Mouse (Mus musculus) gastrocnemius, adult 2 months (tissue): ENCODE measurements around the gene Ubxn1. TPM values are rescaled to one million over a fixed set of nuclear protein-coding genes. Genes with fewer than 3 reads are reported as not detected.
A peak's percentile ranks its signal among the peaks of the same experiment; 100 is the strongest.
"Not testable (repeated sequence)": the region's sequence is repeated elsewhere in the genome, so short reads cannot be mapped to it uniquely, and the experiment has no call there.

ENCODE experiments used
- DNase-seq: peaks from one replicate; pipeline ENCODE4 v3.0.0; 2022
- H3K27ac ChIP-seq: fragments of 200-600 bp; 2 replicates; pipeline ENCODE4 v1.8.1; 2022; ENCODE audit warnings: mild to moderate bottlenecking
- H3K4me3 ChIP-seq: fragments of 200-600 bp; 2 replicates; pipeline ENCODE4 v1.8.1; 2022; ENCODE audit warnings: mild to moderate bottlenecking, moderate library complexity
- CTCF ChIP-seq: fragments of 200-600 bp; IDR thresholded peaks from 2 replicates; pipeline ENCODE4 v1.8.1; 2022; ENCODE audit warnings: antibody characterized with exemption, mild to moderate bottlenecking, moderate library complexity
- intact Hi-C: fragments of 180-260 bp; cut with DNase I; formaldehyde crosslinking; loops from one replicate; pipeline ENCODE4 v1.15.1; 2025
- total RNA-seq, 2 experiments: library from RNA; stranded (reverse); gene quantifications; 2 replicates each; pipeline ENCODE4 v1.2.3; 2021

Ubxn1 gene
- total RNA-seq, 2 experiments from 2014 or later: 199 to 235 TPM

DNA sequence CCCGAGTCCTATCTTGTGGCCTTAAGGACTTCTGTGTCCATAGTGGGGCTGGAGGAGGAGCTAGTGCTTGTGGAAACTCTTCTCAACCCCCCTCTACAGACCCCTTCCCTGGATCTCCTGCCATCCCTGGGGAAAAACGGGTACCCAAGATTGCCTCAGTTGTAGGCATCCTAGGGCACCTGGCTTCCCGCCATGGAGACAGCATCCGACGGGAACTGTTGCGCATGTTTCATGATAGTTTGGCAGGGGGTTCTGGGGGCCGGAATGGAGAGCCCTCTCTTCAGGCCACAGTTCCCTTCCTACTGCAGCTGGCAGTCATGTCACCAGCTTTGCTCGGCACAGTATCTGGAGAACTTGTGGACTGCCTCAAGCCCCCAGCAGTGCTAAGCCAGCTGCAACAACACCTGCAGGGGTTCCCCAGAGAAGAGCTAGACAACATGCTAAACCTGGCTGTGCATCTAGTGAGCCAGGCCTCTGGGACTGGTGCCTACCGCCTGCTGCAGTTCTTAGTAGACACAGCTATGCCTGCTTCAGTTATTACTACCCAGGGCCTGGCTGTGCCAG, 24.2 kb downstream of the Ubxn1 start:
- TF ChIP-seq CTCF: no peak
- no peak overlapping the region for H3K27ac ChIP-seq
- DNase-seq: no peak
- intact Hi-C loops: no loop called here
- no peak overlapping the region for H3K4me3 ChIP-seq

DNA sequence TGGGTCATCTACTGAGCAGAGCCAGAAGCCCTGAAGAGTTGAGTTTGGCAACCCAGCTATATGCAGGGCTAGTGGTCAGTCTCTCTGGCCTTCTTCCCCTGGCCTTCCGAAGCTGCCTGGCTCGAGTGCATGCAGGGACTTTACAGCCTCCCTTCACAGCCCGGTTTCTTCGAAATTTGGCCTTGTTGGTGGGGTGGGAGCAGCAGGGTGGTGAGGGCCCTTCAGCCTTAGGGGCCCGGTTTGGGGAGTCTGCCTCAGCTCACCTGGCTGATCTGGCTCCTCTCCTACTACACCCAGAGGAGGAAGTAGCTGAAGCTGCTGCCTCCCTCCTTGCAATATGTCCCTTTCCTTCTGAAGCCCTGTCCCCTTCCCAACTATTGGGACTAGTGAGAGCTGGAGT, 24.9 kb downstream of the Ubxn1 start:
- intact Hi-C loops, H3K27ac ChIP-seq, DNase-seq, H3K4me3 ChIP-seq: not testable (repeated sequence)

DNA sequence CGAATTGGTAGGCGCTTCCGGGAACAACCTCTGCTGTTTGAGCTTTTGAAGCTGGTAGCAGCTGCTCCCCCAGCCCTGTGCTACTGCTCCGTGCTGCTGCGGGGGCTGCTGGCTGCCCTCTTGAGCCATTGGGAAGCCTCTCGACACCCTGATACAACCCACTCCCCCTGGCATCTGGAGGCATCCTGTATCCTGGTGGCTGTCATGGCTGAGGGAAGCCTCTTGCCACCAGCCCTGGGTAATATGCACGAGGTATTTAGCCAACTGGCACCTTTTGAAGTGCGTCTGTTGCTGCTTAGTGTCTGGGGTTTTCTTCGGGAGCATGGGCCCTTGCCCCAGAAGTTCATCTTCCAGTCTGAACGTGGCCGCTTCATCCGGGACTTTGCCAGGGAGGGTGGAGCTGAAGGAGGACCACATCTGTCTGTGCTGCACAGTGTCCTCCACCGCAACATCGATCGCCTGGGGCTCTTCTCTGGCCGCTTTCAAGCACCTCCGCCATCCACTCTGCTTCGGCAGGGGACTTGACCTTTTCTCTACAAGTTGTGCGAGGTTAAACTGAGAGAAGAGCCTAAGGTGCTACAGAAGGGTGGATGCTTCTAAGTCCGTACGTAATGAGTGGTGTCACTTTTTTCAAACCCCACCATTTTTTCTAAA, 26.0 kb downstream of the Ubxn1 start:
- intact Hi-C loops: not testable (repeated sequence)
- Histone ChIP-seq H3K27ac (peak overlapping the region; percentile 96), H3K4me3 (peak overlapping the region; percentile 91)
- peak; percentile 63 for DNase-seq

DNA sequence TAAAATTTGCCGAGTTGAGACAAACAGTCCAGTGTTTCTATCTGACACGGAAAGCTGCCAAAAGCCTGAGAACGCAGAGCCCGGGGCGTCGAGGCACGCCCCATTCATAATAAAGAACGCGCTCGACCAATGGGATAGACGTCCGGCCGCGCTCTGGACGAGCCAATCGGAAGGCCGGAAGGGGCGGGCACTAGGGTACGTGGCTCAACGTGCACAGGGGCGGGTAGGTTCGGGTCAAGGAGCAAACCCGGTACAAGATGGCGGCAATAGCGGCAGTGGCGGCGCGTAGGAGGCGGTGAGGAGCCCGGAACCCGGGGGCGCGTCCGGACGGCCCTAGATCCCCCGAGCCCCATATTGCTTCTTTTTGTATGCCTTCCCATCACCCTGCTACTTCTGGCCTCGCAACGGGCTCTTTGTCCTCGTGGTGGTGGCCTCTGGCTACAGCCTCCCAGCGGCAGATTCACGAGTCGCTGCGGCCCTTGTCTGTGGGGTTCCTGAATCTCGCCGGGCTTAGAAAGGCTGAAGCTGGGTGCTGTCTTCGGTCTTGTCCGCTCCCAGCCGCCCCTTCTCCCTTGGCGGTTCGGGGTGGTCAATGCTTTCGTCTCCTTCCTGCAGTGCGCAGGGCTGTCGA, 26.7 kb downstream of the Ubxn1 start, which contains the start of gene Ganab:
TSS of gene Ganab (plus strand) at position 207 of the 631 bp plus-strand sequence.
- peak; percentile 97 for DNase-seq
- TF ChIP-seq CTCF: peak; percentile 33; the same call in 1 of the 2 replicates
- peak within 1 kb of the TSS; percentile 91 for H3K4me3 ChIP-seq
- intact Hi-C loops: loop anchor here (2.0 kb wide), 2 partner anchors 21 to 27 kb away; partner anchors contain the start of gene Ubxn1
- peak within 1 kb of the TSS; percentile 96 for H3K27ac ChIP-seq

DNA sequence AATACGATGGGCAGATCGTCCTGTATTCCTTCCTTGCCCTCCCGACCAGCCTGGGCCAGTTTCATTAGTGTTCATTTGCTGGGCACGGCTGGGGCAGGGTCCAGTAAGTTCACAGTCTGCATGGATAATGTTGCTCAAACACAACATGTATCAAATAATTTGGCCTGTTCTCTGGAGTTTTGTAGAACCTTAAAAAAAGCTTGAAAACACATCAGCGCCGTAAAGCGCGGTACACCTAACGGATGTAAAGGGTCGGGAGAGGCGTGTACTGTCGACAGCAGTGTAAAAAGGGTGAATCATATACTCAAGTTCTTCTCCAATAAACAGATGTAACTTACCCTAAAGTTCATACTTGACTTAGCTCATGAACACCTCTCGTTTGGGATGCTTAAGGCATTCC, 27.3 kb downstream of the Ubxn1 start:
- intact Hi-C loops: loop anchor here (2.0 kb wide), 2 partner anchors 20 to 28 kb away; partner anchors contain the start of gene Ubxn1
- DNase-seq: no peak
- no peak for TF ChIP-seq CTCF
- H3K4me3 ChIP-seq: peak overlapping the region; percentile 91
- H3K27ac ChIP-seq: peak overlapping the region; percentile 96

DNA sequence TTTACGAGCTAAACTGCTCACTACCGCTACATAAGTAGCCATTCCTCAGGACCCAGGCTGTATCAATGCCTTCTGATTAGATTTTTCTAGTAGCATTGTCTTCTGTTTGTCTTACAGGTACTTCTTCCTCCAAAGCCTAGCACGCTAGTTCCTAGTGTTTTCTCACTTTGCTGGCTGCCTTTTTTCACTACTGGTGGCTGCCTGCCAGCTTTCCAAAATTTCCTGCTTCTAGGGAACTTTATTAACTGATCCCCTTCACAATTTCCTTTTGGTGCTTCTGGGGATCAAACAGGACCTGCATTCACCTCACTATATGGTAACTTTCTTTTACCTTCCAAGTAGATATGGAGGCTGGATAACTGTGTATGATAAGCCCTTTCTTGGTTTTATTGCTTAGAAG, 27.8 kb downstream of the Ubxn1 start:
- H3K4me3 ChIP-seq: peak overlapping the region; percentile 91
- no peak for TF ChIP-seq CTCF
- DNase-seq: no peak
- intact Hi-C loops: loop anchor here (2.0 kb wide), 2 partner anchors 20 to 28 kb away; partner anchors contain the start of gene Ubxn1
- H3K27ac ChIP-seq: peak overlapping the region; percentile 96; the same call in 1 of the 2 replicates

DNA sequence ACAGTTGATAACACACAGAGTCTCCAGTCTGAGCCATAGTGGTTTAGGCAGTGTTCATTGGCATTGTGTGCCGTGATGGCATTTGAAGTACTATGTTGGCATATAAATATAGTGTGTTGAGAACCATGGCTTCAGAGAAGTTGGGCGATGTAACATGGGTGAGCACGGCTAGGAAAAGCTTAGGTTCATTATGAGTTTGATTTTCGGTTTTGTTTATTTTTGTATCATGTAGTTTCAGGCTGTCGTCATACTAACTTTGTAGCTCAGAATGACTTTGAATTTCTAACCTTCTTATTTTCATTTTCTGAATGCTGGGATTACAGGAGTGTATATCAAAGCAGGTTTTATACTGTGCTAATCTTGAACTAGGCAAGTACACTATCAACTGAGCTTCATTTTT, 32.1 kb downstream of the Ubxn1 start:
- no peak for TF ChIP-seq CTCF
- intact Hi-C loops: no loop called here
- DNase-seq: no peak
- Histone ChIP-seq H3K4me3 (no peak overlapping the region), H3K27ac (no peak overlapping the region)

DNA sequence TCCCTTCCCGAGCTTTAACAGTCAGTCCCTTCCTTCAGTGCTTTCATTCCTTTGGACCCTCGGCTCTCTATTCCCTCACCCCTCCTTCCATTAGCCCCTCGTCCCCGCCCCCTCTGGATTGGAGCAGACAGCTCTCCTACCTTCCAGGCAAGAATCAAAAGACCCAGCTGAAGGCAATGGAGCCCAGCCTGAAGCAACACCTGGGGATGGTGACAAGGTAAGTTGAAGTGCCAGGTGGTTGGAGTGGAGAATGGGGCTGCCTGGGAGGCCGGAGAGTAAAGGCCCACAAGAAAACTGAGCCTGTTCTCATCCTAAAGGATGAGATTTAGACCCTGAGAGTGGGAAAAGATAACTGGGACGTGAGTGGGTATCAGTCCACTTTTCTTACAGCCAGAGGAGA, 37.2 kb downstream of the Ubxn1 start:
- intact Hi-C loops: no loop called here
- H3K4me3 ChIP-seq: no peak overlapping the region
- no peak for DNase-seq
- TF ChIP-seq CTCF: no peak
- H3K27ac ChIP-seq: no peak overlapping the region

DNA sequence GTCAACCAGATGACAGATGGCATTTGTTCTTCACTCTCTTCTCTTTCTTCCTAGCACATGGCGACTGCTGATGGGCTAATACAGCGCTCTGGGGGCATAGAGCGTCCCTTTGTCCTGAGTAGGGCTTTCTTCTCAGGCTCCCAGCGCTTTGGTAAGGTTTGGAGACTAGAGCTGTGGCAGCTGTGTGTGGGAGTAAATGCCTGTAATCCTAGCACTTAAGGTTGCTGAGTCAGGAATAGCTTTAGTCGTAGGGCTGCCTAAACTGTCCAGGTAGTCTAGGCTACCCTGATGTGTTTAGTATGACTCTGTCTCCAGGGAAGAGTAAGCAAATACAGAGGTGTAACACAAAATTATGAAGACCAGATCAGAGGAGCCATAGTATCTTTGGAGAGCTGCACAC, 40.5 kb downstream of the Ubxn1 start:
- H3K27ac ChIP-seq: no peak overlapping the region
- intact Hi-C loops: no loop called here
- TF ChIP-seq CTCF: no peak

DNA sequence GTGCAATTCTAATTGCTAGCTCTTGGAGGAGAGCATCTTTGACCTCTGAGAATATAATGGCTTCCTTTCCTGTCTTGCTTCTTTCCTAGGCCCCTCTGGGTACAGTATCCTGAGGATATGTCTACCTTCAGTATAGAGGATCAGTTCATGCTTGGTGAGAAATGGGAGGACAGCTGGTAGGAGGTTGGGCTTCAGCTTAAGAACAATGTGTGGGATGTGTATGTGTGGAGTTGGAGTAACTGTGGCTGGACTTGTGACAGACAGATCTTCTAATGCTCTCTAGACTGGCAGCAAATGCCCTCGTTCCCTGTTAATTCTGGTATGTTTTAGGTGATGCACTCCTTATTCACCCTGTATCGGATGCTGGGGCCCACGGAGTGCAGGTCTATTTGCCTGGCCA, 42.9 kb downstream of the Ubxn1 start:
- no peak overlapping the region for H3K4me3 ChIP-seq
- H3K27ac ChIP-seq: no peak overlapping the region
- no peak for TF ChIP-seq CTCF
- DNase-seq: no peak
- intact Hi-C loops: no loop called here

More for the DNA sequence above, 40.5 kb downstream of the Ubxn1 start:
- DNase-seq: no peak
- H3K4me3 ChIP-seq: no peak overlapping the region

DNA sequence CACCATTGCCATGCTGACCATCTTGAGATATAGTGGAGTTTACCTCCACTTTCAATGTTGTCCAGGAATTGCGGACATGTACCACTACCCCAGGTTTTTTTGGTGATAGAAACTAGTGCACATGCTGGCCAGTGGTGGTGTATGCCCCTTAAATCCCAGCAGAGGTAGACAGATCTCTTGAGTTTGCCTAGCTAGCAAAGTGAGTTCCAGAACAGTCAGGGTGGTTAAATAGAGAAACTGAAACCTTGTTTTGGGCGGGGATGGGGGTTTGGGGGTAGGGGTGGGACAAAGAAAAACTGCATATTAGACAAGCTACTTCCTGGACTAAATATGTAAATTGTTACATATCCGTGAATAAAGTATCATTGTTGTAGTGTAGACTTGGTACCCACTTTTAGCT, 47.7 kb downstream of the Ubxn1 start:
- TF ChIP-seq CTCF: no peak
- Histone ChIP-seq H3K27ac (no peak overlapping the region), H3K4me3 (no peak overlapping the region)
- DNase-seq: no peak
- intact Hi-C loops: loop anchor here (2.0 kb wide), 1 partner anchor 20 kb away; the partner anchor contains the start of gene Ganab

DNA sequence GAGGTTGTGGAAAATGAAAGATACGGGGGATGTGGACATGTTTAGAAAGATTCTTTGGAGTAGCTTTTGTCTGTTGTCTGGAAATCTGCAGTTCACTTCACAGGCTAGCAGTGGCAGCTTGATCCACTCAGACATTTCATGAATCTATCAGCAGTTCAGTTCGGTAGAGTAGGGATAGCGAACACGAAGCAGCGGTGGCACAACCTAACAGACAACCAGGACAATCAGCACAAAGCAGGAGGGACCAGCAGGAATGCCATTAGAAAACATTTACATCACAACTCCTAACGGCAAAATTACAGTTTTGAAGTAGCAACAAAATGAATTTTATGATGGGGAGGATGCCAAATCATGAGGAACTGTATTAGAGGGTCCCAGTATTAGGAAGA, 48.4 kb downstream of the Ubxn1 start:
- DNase-seq: no peak
- Histone ChIP-seq H3K4me3 (peak overlapping the region; percentile 83), H3K27ac (peak overlapping the region; percentile 96)
- intact Hi-C loops: loop anchor here (2.0 kb wide), 2 partner anchors 21 to 47 kb away; partner anchors contain the start of genes Eef1g and Ganab
- no peak for TF ChIP-seq CTCF

DNA sequence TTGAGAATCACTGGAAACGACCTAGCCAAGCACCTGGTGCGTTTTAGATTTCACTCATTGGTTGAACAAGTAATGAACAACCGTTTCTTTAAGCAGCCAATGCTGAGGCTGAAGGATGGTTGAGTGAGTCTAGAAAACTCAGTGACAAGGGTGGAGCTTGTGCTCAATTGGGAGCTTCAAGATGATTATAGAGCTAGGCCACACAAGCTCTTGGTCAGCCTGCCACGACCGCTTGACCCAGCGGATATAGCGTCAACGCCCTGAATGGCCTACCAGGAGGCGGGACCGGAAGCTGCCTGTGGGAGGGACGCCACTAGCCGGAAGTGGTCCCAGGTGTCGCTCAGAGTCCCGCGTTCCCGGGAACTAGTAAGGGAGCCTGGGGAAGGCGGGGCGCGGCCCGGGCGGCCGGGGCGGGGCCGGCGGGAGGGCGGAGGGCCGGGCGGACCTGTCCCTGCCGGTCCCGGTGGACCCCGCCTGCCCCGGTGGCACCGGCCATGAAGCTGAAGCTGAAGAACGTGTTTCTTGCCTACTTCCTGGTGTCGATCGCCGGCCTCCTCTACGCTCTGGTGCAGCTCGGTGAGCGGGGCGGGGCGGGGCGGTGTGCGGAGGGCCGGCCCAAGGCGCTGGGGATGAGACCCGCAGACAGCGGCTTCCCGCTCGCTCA, 48.9 kb downstream of the Ubxn1 start, which contains the start of gene B3gat3:
TSS of gene B3gat3 (plus strand) at position 302 of the 664 bp plus-strand sequence.
- intact Hi-C loops: loop anchor here (2.0 kb wide), 1 partner anchor 47 kb away; the partner anchor contains the start of gene Eef1g
- no peak for TF ChIP-seq CTCF
- H3K27ac ChIP-seq: peak within 1 kb of the TSS; percentile 96
- H3K4me3 ChIP-seq: peak within 1 kb of the TSS; percentile 83
- peak; percentile 98 for DNase-seq
